19 mouse cellular contexts compared by ENCODE assay signal in genomic region chr11:53734431-53734830, GRCm38 (mm10). TPM values are rescaled to one million over a fixed set of nuclear protein-coding genes. Genes with fewer than 3 reads are reported as not detected.
"Had no signal": no experiment of that assay in that cellular context is flagged by ENCODE, and none has a peak within 500 bp of the region (broad histone marks: within the 10 kb centered on the region; RNA-seq: fewer than 3 reads in every experiment).

No protein-coding gene starts in this region.

- H3K4me3 ChIP-seq: kidney, embryonic 15.5 days; left cerebral cortex, adult 2 months; limb, embryonic 10.5 days; lung, embryonic 15.5 days; midbrain, embryonic 12.5 days; neural tube, embryonic 13.5 days; stomach, embryonic 15.5 days had no signal

- H3K9ac ChIP-seq: kidney, embryonic 15.5 days; lung, embryonic 15.5 days; midbrain, embryonic 12.5 days; neural tube, embryonic 13.5 days; stomach, embryonic 15.5 days had no signal

- H3K4me1 ChIP-seq: lung, embryonic 15.5 days; midbrain, embryonic 12.5 days; neural tube, embryonic 13.5 days; stomach, embryonic 15.5 days had no signal

- H3K9me3 ChIP-seq: kidney, embryonic 15.5 days; limb, embryonic 10.5 days; lung, embryonic 15.5 days; midbrain, embryonic 12.5 days; neural tube, embryonic 13.5 days; stomach, embryonic 15.5 days had no signal

- H3K4me2 ChIP-seq: kidney, embryonic 15.5 days; liver, embryonic 11.5 days; lung, embryonic 15.5 days; midbrain, embryonic 12.5 days; neural tube, embryonic 13.5 days; stomach, embryonic 15.5 days had no signal

- H3K27ac ChIP-seq: kidney, embryonic 15.5 days; left cerebral cortex, adult 2 months; limb, embryonic 10.5 days; lung, embryonic 15.5 days; midbrain, embryonic 12.5 days; neural tube, embryonic 13.5 days; stomach, embryonic 15.5 days had no signal

- ATAC-seq: midbrain, embryonic 16.5 days had no signal

- DNase-seq: kidney, postnatal 25 days; lung, postnatal 14 days; thymus, postnatal 36 days had no signal

- H3K27me3 ChIP-seq: kidney, embryonic 15.5 days; lung, embryonic 15.5 days; midbrain, embryonic 12.5 days; neural tube, embryonic 13.5 days; stomach, embryonic 15.5 days had no signal

- H3K36me3 ChIP-seq: kidney, embryonic 15.5 days; limb, embryonic 10.5 days; lung, embryonic 15.5 days; midbrain, embryonic 12.5 days; neural tube, embryonic 13.5 days; stomach, embryonic 15.5 days had no signal

RNA-seq across cellular contexts. Expression of gene Il5, which starts 13.8 kb away (rescaled TPM):
- total RNA-seq: layer of hippocampus, postnatal 25 days; left cerebral cortex, adult 2 months; left cerebral cortex, postnatal 14 days; megakaryocyte-erythroid progenitor cell, adult 5-6 weeks had no signal
- polyA plus RNA-seq: kidney, embryonic 15.5 days; limb, embryonic 10.5 days; limb, embryonic 14.5 days; liver, embryonic 11.5 days; liver, embryonic 16.5 days; midbrain, embryonic 12.5 days; midbrain, embryonic 16.5 days; neural tube, embryonic 13.5 days; spleen, adult 2 months; stomach, embryonic 15.5 days had no signal

RNA-seq across cellular contexts. Expression of gene Gm17334, which starts 38.6 kb away (rescaled TPM):
- polyA plus RNA-seq: limb, embryonic 10.5 days; liver, embryonic 11.5 days; midbrain, embryonic 12.5 days; midbrain, embryonic 16.5 days; neural tube, embryonic 13.5 days; testis, adult 2 months had no signal
